Mouse (Mus musculus) layer of hippocampus, postnatal 25 days (tissue): ENCODE data around the gene Ybx2. TPM values are rescaled to one million over a fixed set of nuclear protein-coding genes. Genes with fewer than 3 reads are reported as not detected.

Experiments used
- DNase-seq, 2 experiments: peaks; one replicate each; pipeline ENCODE4 v3.0.0; 2022; ENCODE audit warnings: mixed read lengths in 2 of 2, low spot score in 1 of 2; ENCODE audit errors: extremely low spot score in 1 of 2
- microRNA-seq, 2 experiments: library from miRNA; unstranded; fragments of <30 nt; microRNA quantifications; one replicate each; pipeline ENCODE4 v1.2.0; 2021
- total RNA-seq, 2 experiments: library from RNA; stranded (reverse); gene quantifications; 2 replicates each; pipeline ENCODE4 v1.2.3; 2021

Gene Ybx2
- total RNA-seq, 2 experiments from 2014 or later: 7.3 to 11.1 TPM

GRCm38 (mm10) chr11:69984431-69984830, 48.8 kb downstream of the Ybx2 start:
- no peak for DNase-seq

- DNase-seq: no peak
Measured at GRCm38 (mm10) chr11:69989949-69990348, 54.4 kb downstream of the Ybx2 start.

Small RNAs within 50 kb of the gene (microRNA-seq; reads per million reads assigned to microRNA genes)
- 0 reads per million in 2 experiments for gene Gm44349

Other genes starting within 250 kb of the Ybx2 start
- gene Tnfsf12, start 239.9 kb upstream of the Ybx2 start, total RNA-seq: 1 to 10 TPM; 7.3 to 8.6 TPM
- gene Tnfsfm13, start 239.7 kb upstream of the Ybx2 start, total RNA-seq: 1 to 10 TPM; 1.3 to 1.4 TPM
- gene Polr2a, start 177.2 kb upstream of the Ybx2 start, total RNA-seq: 10 to 100 TPM; 58.6 to 69.5 TPM
- not detected for gene Slc35g3, start 173.8 kb upstream of the Ybx2 start, total RNA-seq
- 100 to 1,000 TPM; 110 to 118 TPM for gene Zbtb4, start 169.9 kb upstream of the Ybx2 start, total RNA-seq
- 1 to 10 TPM in 1 of 2 experiments, under 1 TPM in 1; 0.79 to 1.1 TPM for gene Chrnb1, start 139.9 kb upstream of the Ybx2 start, total RNA-seq
- 10 to 100 TPM; 28.3 to 33.3 TPM for gene Fgf11, start 133.9 kb upstream of the Ybx2 start, total RNA-seq
- gene Tmem102, start 130.2 kb upstream of the Ybx2 start, total RNA-seq: not detected
- not detected for gene Gm39566, start 120.5 kb upstream of the Ybx2 start, total RNA-seq
- not detected for gene Spem2, start 117.3 kb upstream of the Ybx2 start, total RNA-seq
- under 1 TPM; 0.34 to 0.73 TPM for gene Spem1, start 113.6 kb upstream of the Ybx2 start, total RNA-seq
- gene Nlgn2, start 98.0 kb upstream of the Ybx2 start, total RNA-seq: 100 to 1,000 TPM; 192 to 219 TPM
- 100 to 1,000 TPM; 112 to 135 TPM for gene Tmem256, start 97.3 kb upstream of the Ybx2 start, total RNA-seq
- 10 to 100 TPM; 16.5 to 19.0 TPM for gene Plscr3, start 89.4 kb upstream of the Ybx2 start, total RNA-seq
- not detected for gene Tnk1, start 77.1 kb upstream of the Ybx2 start, total RNA-seq
- gene Tmem95, start 57.8 kb upstream of the Ybx2 start, total RNA-seq: not detected
- 1 to 10 TPM; 1.2 to 1.3 TPM for gene Kctd11, start 54.4 kb upstream of the Ybx2 start, total RNA-seq
- gene Acap1, start 40.3 kb upstream of the Ybx2 start, total RNA-seq: under 1 TPM; 0.12 to 0.19 TPM
- 1 to 10 TPM in 1 of 2 experiments, under 1 TPM in 1; 0.62 to 1.8 TPM for gene 2810408A11Rik, start 34.8 kb upstream of the Ybx2 start, total RNA-seq
- gene Neurl4, start 34.7 kb upstream of the Ybx2 start, total RNA-seq: 100 to 1,000 TPM; 108 to 109 TPM
- 10 to 100 TPM; 26.8 to 32.6 TPM for gene Gps2, start 21.9 kb upstream of the Ybx2 start, total RNA-seq
- gene Eif5a, start 13.8 kb upstream of the Ybx2 start, total RNA-seq: 100 to 1,000 TPM; 426 to 481 TPM
- gene Slc2a4, start 12.4 kb downstream of the Ybx2 start, total RNA-seq: 1 to 10 TPM; 2.2 to 4.0 TPM
- gene Cldn7, start 29.0 kb downstream of the Ybx2 start, total RNA-seq: not detected
- gene Ctdnep1, start 45.4 kb downstream of the Ybx2 start, total RNA-seq: 100 to 1,000 TPM; 107 to 116 TPM
- gene Elp5, start 46.7 kb downstream of the Ybx2 start, total RNA-seq: 10 to 100 TPM; 77.1 to 82.2 TPM
- gene Gabarap, start 55.3 kb downstream of the Ybx2 start, total RNA-seq: 100 to 1,000 TPM; 229 to 258 TPM
- gene Phf23, start 60.0 kb downstream of the Ybx2 start, total RNA-seq: 10 to 100 TPM; 41.4 to 46.9 TPM
- 10 to 100 TPM; 31.2 to 37.8 TPM for gene Dvl2, start 64.8 kb downstream of the Ybx2 start, total RNA-seq
- gene Acadvl, start 79.6 kb downstream of the Ybx2 start, total RNA-seq: 10 to 100 TPM; 56.9 to 62.4 TPM
- 100 to 1,000 TPM; 857 to 887 TPM for gene Dlg4, start 81.1 kb downstream of the Ybx2 start, total RNA-seq
- gene Asgr1, start 118.3 kb downstream of the Ybx2 start, total RNA-seq: under 1 TPM; 0.73 to 0.74 TPM
- gene Asgr2, start 156.8 kb downstream of the Ybx2 start, total RNA-seq: not detected
- gene Mgl2, start 194.5 kb downstream of the Ybx2 start, total RNA-seq: under 1 TPM; 0.38 to 0.49 TPM
- gene Clec10a, start 220.4 kb downstream of the Ybx2 start, total RNA-seq: 1 to 10 TPM; 1.1 to 3.4 TPM